Mouse (Mus musculus) hindbrain, embryonic 13.5 days (tissue): ENCODE measurements at regions not wholly inside any gene's neighbourhood (a gene's known extent, or its start where the extent isn't known, plus 50 kb on each side); places are given as distances from the start of the nearest gene placed in this dataset.

Source experiments
- ATAC-seq: fragments of 200-750 bp; cut with Nextera tagmentation; 2 replicates; pipeline ENCODE4 v1.8.0; 2017; ENCODE audit warnings: moderate TSS enrichment; ENCODE audit not compliant: low FRiP score
- H3K27ac ChIP-seq: fragments of 300-500 bp; sonication (generic); 2 replicates; pipeline ENCODE4 v1.5.1; 2015; ENCODE audit warnings: inconsistent platforms, mild to moderate bottlenecking, moderate library complexity
- H3K27me3 ChIP-seq: fragments of 300-500 bp; sonication (generic); 2 replicates; pipeline ENCODE4 v1.6.1; 2015; ENCODE audit warnings: mild to moderate bottlenecking, inconsistent platforms
- H3K36me3 ChIP-seq: fragments of 300-500 bp; sonication (generic); 2 replicates; pipeline ENCODE4 v1.6.1; 2015; ENCODE audit warnings: mild to moderate bottlenecking, inconsistent platforms
- H3K4me1 ChIP-seq: fragments of 300-500 bp; sonication (generic); replicated peaks from 2 replicates; pipeline ENCODE4 v1.6.1; 2015; ENCODE audit warnings: inconsistent platforms
- H3K4me2 ChIP-seq: fragments of 300-500 bp; sonication (generic); 2 replicates; pipeline ENCODE4 v1.6.1; 2015; ENCODE audit warnings: inconsistent platforms, mild to moderate bottlenecking, moderate library complexity
- H3K4me3 ChIP-seq: fragments of 300-500 bp; sonication (generic); 2 replicates; pipeline ENCODE4 v1.5.1; 2015; ENCODE audit warnings: mild to moderate bottlenecking, inconsistent platforms
- H3K9ac ChIP-seq: fragments of 300-500 bp; sonication (generic); 2 replicates; pipeline ENCODE4 v1.6.1; 2015; ENCODE audit warnings: mild to moderate bottlenecking, inconsistent platforms
- H3K9me3 ChIP-seq: fragments of 300-500 bp; sonication (generic); 2 replicates; pipeline ENCODE4 v1.6.1; 2016; ENCODE audit warnings: inconsistent platforms
- WGBS: fragments of 180-500 bp; shearing (Covaris S2); methylation state at CpG from one replicate; pipeline ENCODE4 v1.1.7; 2015; 5-methylcytosine and 5-hydroxymethylcytosine counted together

DNA sequence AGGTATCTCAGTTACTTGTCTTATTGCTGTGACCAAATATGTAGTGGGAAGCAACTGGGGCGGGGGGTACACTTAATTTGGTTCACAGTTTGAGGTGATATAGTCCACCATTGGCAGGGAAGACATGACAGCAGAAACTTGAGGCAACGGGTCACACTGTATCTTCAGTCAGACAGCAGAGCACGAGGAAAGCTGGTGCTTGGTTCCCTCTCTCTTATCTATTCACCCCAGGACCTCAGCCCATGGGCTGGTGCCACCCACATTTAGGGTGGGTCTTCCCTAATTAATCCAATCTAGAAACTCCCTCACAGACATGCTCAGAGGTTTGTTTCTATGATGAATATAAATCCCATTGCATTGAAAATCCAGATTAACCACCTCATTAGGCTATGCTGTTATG is 56.5 kb downstream of the Otud1 start:
- WGBS: 68% methylated on average over 3 of the region's 3 CpGs
- Histone ChIP-seq H3K27ac (no peak overlapping the region), H3K4me3 (no peak overlapping the region), H3K9ac (no peak overlapping the region), H3K9me3 (no peaks in the 10 kb centered on the region), H3K4me1 (no peaks in the 10 kb centered on the region), H3K4me2 (no peak overlapping the region), H3K27me3 (no peaks in the 10 kb centered on the region), H3K36me3 (no peaks in the 10 kb centered on the region)
- no peak for ATAC-seq

DNA sequence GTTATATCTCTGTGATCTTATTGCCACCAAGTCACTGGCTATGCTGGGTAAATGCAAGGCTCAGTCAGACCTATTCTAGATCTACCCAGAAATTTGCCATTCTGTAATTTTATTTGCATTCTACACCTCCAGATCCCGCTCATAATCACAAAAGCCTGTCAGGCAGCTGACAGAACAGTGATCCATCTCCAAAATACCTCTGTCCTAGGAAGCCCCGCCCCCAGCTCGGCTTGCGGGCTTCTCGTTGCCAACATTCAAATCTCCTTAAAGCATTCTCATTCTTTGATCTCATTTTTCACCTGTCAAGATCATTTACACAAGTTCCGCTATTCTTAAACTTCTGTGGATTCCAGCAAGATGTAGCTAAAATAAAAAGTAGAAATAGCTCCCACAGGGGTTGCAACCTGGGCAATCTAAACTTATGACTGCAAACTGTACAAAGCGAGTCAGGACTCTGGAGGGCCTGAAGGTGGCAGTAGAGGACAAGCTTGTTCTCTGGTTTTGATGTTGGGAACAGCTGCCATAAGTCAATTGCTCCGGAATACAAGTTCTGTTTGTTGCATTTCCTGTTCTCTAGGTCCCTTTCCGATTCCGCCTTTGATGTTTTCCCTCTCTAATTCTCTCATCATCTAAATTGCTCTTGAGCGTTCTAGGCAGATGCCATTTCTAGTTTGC is 58.1 kb downstream of the Otud1 start:
- H3K9me3 ChIP-seq: no peaks in the 10 kb centered on the region
- peak overlapping the region; percentile 46 for H3K4me2 ChIP-seq
- WGBS: 31% methylated on average over 11 of the region's 11 CpGs
- no peak overlapping the region for H3K27ac ChIP-seq
- peak; percentile 81; the same call in 1 of the 2 replicates for ATAC-seq
- no peaks in the 10 kb centered on the region for H3K4me1 ChIP-seq
- no peaks in the 10 kb centered on the region for H3K27me3 ChIP-seq
- peak overlapping the region; percentile 14; the same call in 1 of the 2 replicates for H3K4me3 ChIP-seq
- H3K36me3 ChIP-seq: no peaks in the 10 kb centered on the region
- no peak overlapping the region for H3K9ac ChIP-seq

DNA sequence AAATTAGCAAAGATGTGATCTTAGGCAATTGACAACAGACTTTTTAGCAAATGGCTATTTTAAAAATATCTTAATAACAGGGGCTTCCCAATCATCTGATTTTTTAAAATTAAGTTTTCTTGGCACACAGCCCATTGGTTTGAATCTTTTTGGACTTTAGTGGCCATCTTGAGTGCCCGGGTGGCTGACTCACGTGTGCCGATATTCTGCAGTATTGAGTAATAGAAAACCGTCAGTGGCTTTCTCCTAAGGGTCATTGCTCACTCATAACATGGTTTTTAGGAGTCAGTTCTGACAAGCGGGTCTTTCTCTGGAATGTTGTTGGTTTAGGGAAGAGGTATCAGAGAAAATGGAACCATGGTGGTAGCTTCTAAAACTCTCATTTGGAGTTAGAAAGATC is 58.8 kb downstream of the Otud1 start:
- no peak for ATAC-seq
- no peak overlapping the region for H3K9ac ChIP-seq
- no peaks in the 10 kb centered on the region for H3K36me3 ChIP-seq
- H3K27me3 ChIP-seq: no peaks in the 10 kb centered on the region
- H3K4me2 ChIP-seq: no peak overlapping the region
- no peaks in the 10 kb centered on the region for H3K4me1 ChIP-seq
- H3K4me3 ChIP-seq: no peak overlapping the region
- H3K9me3 ChIP-seq: no peaks in the 10 kb centered on the region
- H3K27ac ChIP-seq: no peak overlapping the region
- 92% methylated on average over 5 of the region's 5 CpGs for WGBS

DNA sequence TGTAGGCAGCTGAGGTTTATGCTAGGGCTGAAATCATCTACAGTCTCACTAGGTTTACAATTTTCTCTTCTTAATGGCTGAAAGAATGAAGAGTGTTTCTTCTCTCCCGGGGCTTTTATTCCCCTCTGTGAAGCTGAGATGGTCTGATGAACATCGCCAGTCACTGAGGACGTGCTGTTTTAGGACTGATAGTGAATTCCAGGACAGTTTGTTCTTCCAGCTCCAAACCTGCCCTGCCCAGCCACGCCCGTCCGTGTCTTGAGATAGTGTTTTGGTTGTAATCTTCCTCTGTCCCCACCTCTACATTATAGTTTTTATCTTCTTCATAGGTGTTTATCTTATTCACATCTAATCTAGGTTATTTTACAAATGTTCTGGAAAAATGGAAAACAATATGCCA is 68.5 kb downstream of the Otud1 start:
- 90% methylated on average over 6 of the region's 6 CpGs for WGBS
- no peak for ATAC-seq

DNA sequence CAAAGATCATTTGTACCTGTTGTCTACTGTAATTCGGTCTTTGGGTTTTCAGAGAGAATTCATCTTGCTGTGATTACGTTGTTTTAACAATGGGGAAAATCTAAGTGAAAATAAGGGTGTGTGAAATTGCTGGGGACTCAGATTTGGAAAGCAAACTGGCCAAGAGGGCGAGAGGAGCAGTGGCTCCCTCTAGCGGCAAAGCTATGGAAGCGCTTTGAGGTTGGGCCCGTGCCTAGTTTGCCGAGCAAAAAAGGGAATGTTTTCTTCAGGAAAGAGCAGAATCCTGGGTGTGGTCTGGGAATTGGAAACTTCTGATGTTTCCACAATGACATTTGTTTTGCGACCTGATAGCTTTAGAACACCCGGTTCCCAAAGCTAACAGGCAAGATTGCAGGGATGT is 69.4 kb downstream of the Otud1 start:
- Histone ChIP-seq H3K9me3 (no peaks in the 10 kb centered on the region), H3K4me1 (no peaks in the 10 kb centered on the region), H3K27me3 (no peaks in the 10 kb centered on the region), H3K36me3 (no peaks in the 10 kb centered on the region), H3K4me3 (no peak overlapping the region), H3K4me2 (no peak overlapping the region), H3K9ac (no peak overlapping the region), H3K27ac (no peak overlapping the region)
- ATAC-seq: no peak
- WGBS: 9% methylated on average over 9 of the region's 9 CpGs

More for the DNA sequence above, 68.5 kb downstream of the Otud1 start:
- no peak overlapping the region for H3K27ac ChIP-seq
- H3K27me3 ChIP-seq: no peaks in the 10 kb centered on the region
- H3K36me3 ChIP-seq: no peaks in the 10 kb centered on the region
- no peak overlapping the region for H3K4me3 ChIP-seq
- no peak overlapping the region for H3K4me2 ChIP-seq
- no peaks in the 10 kb centered on the region for H3K9me3 ChIP-seq
- H3K9ac ChIP-seq: no peak overlapping the region
- no peaks in the 10 kb centered on the region for H3K4me1 ChIP-seq

DNA sequence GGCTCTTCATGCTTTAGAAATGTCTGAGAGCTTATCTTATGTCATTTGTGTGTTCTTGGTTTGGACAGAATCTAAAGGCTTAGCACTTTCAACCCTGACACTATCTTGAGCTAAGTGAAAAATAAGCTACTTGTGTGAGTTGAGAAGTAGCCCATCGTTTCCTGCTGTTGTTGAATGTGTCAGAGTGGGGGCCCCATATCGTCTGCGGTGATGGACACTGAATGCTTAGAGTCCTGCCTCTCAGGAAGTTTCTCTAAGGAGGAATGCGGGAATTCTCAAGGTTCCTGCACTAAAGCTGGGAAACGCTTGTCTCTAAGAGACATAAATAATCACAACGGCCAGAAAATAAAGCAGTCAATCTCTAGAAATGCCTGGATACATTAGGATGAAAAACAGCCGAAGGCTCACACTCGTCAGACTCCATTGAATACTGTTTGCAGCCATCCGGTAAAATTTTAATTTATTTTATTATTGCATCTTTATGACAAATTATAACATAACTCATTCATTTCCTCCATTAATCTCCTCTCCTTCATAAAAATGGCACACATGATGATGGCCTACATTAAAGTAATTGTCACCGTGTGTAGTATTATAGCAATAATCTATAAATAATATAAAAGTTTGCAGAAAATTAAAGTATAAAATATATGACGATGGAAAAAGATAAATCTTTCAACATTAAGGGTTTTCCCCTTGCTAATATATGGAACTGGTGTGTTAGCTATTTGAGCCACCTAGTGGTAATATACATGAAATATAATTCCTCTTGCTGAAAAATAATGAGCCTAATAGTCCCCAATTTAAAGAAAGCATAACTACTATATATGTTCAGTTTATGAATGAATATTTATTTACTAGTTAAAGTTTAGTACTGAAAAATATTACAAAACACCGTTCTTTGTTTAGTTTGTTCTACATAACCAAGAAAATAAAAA is 75.6 kb downstream of the Otud1 start:
- no peaks in the 10 kb centered on the region for H3K36me3 ChIP-seq
- H3K4me1 ChIP-seq: no peaks in the 10 kb centered on the region
- no peak overlapping the region for H3K4me2 ChIP-seq
- no peak overlapping the region for H3K4me3 ChIP-seq
- WGBS: 74% methylated on average over 12 of the region's 12 CpGs
- ATAC-seq: no peak
- no peak overlapping the region for H3K27ac ChIP-seq
- H3K9ac ChIP-seq: no peak overlapping the region
- no peaks in the 10 kb centered on the region for H3K27me3 ChIP-seq
- H3K9me3 ChIP-seq: no peaks in the 10 kb centered on the region

DNA sequence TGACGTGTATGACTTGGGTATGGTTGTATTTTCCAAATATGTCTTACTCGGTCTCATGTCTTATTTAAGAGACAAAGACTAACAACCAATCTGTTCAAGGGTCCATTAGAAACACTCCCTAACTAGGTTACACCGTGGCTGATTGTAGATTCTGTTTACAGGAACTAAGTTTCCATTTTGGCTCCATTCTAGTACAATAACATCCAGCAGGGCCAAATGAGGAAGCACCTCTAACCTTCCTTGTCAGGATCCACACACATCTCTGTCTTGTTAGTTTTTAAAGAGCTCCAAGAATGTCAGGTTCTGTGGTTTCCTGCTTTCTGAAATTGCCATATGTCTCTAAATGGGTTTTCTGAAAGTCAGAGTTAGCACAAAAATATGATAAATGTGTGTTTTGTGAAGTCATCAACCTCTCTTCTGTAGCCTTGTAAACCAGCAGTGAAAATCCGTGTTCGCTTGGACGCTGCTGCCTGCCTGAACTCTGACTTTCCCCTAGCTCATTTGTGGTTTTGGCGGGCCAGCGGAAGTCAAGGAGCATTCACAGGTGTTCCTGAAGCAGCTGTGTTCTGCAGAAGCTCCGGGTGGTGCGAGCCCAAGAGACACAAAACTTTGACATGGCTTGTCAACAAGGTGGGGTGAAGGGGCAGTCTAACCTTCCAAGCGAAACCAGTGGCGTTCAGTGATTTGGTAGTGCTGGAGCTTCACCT is 76.8 kb downstream of the Otud1 start:
- H3K9ac ChIP-seq: no peak overlapping the region
- H3K4me2 ChIP-seq: no peak overlapping the region
- H3K9me3 ChIP-seq: no peaks in the 10 kb centered on the region
- WGBS: 83% methylated on average over 12 of the region's 12 CpGs
- no peak overlapping the region for H3K27ac ChIP-seq
- no peaks in the 10 kb centered on the region for H3K36me3 ChIP-seq
- ATAC-seq: no peak
- no peak overlapping the region for H3K4me3 ChIP-seq
- no peaks in the 10 kb centered on the region for H3K27me3 ChIP-seq
- H3K4me1 ChIP-seq: no peaks in the 10 kb centered on the region

DNA sequence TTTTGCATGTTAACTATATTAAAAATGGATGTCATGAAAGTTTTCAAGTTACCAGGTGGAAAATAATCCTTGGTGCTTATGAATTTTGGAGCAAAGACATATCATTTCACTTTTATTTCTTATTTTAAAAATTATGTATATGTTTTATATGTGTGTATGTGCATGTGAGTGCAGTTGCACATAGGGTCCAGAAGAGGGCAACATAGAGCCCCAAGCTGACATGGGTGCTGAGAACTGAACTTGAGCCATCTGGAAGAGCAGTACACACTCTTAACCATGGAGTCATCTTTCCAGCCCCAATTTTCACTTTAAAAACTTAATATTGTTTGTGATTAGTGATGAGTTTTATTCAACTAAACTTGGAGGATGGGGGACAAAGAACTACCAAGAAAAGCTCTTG is 84.0 kb downstream of the Otud1 start:
- H3K9ac ChIP-seq: no peak overlapping the region
- H3K4me3 ChIP-seq: no peak overlapping the region
- no peak for ATAC-seq
- no peaks in the 10 kb centered on the region for H3K9me3 ChIP-seq
- no peaks in the 10 kb centered on the region for H3K27me3 ChIP-seq
- H3K36me3 ChIP-seq: no peaks in the 10 kb centered on the region
- H3K27ac ChIP-seq: no peak overlapping the region
- H3K4me2 ChIP-seq: no peak overlapping the region
- H3K4me1 ChIP-seq: no peaks in the 10 kb centered on the region

DNA sequence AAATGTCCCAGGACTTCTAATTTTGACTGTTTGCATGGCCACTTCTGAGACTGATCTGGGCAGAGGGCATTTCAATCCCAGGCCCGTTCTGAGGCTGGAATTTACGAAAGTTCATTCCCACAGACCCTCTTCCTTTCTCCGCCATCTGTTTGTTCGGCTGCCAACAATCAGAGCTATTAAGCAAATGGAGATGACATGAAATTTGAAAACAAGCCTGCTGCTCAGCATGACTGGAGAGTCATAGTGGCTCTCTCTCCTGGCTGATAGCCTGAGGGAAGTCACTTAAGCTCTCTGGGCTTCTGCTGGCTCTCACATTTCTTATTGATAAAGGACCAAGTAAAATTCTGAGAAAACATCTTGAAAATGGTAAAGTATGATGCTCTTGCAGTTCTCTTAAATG is 85.9 kb downstream of the Otud1 start:
- H3K36me3 ChIP-seq: no peaks in the 10 kb centered on the region
- H3K27me3 ChIP-seq: no peaks in the 10 kb centered on the region
- WGBS: 55% methylated on average over 4 of the region's 4 CpGs
- no peak overlapping the region for H3K9ac ChIP-seq
- no peak overlapping the region for H3K4me2 ChIP-seq
- no peak for ATAC-seq
- H3K4me3 ChIP-seq: no peak overlapping the region
- H3K4me1 ChIP-seq: no peaks in the 10 kb centered on the region
- H3K9me3 ChIP-seq: no peaks in the 10 kb centered on the region
- H3K27ac ChIP-seq: no peak overlapping the region

DNA sequence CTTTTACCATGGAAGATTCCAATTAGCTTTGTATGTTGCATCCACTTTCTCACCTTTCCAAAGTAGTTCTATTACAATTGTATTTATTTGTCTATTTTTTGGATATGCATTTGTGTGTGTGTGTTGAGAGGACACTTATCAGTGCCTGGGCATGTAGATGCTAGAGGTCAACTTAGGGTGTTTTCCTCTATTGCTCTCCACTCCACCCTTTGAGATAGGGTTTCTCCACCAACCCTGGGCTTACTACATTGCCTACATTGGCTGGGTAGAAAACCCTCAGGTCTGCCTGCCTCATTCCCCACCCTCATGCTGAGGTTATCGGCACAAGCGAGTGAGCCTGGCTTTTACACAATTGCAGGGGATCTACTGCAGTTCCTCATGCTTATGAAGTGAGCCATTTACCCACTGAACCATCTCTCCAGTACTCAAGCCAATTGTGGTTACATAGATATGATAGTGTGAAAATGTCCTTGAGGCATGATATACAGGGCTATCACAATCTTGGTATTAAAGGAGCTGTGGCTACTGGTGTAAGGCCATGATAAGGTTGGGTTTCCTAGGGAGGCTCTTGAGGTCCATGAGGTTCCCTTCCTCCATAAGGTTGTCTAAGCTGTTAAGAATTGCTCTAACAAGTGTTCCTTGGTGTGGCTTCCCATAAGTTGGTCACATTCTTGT is 87.6 kb downstream of the Otud1 start:
- Histone ChIP-seq H3K36me3 (no peaks in the 10 kb centered on the region), H3K27ac (no peak overlapping the region), H3K4me3 (no peak overlapping the region), H3K27me3 (no peaks in the 10 kb centered on the region), H3K4me2 (no peak overlapping the region), H3K4me1 (no peaks in the 10 kb centered on the region), H3K9me3 (no peaks in the 10 kb centered on the region), H3K9ac (no peak overlapping the region)
- 95% methylated on average over 2 of the region's 2 CpGs for WGBS
- ATAC-seq: no peak

DNA sequence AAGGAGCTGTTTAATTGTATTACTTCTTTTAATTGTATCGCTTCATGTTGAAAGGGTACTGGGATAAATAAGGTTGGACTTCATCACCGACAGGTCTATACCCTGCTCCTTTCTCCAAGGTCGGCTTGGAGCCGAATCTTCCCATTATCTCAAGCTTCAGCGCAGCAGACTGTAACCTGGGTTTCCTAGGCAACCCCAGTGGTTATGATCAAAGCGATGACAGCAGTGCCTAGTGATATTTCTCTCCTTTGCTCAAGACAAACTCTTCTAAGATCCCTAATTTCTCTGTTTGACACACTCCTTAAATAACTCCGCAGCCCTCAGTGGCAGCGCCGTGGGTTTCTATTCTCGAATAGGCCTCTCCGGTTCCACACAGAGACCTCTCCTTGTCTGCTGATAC is 95.2 kb downstream of the Otud1 start:
- H3K27me3 ChIP-seq: no peaks in the 10 kb centered on the region
- ATAC-seq: no peak
- H3K4me2 ChIP-seq: no peak overlapping the region
- no peak overlapping the region for H3K27ac ChIP-seq
- peaks cover 3% of the 10 kb centered on the region; the same call in 1 of the 2 replicates for H3K4me1 ChIP-seq
- H3K36me3 ChIP-seq: no peaks in the 10 kb centered on the region
- WGBS: 91% methylated on average over 11 of the region's 11 CpGs
- H3K9ac ChIP-seq: no peak overlapping the region
- H3K4me3 ChIP-seq: no peak overlapping the region
- no peaks in the 10 kb centered on the region for H3K9me3 ChIP-seq

DNA sequence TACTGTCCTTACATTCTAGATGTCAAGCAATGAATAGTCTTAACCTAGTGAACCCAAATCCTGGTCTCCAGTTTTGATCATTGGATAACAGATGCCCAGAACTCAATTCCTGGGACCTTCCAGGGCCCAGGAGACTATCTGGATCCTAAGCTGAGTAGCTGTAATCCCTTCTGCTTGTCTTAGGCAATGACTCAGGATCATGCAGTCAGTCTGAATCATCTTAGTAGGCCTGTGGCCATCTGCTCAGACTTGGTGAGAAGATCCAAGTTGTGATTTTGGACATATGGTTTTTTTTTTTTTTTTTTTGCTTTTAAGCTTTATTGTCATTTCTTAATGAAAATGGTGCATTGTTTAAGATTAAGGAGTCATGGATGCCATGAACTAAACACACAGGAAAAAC is 95.9 kb downstream of the Otud1 start:
- Histone ChIP-seq H3K4me1 (peaks cover 3% of the 10 kb centered on the region; the same call in 1 of the 2 replicates), H3K4me3 (no peak overlapping the region), H3K27me3 (no peaks in the 10 kb centered on the region), H3K27ac (no peak overlapping the region), H3K9me3 (no peaks in the 10 kb centered on the region), H3K36me3 (no peaks in the 10 kb centered on the region), H3K4me2 (no peak overlapping the region), H3K9ac (no peak overlapping the region)
- no peak for ATAC-seq
